Mouse (Mus musculus) right cerebral cortex, postnatal 4 days (tissue): Measurements from ENCODE around the gene Tbc1d5.
"Not testable (repeated sequence)": the region's sequence is repeated elsewhere in the genome, so short reads cannot be mapped to it uniquely, and the experiment has no call there.

Source experiments
- DNase-seq: peaks from one replicate; pipeline ENCODE4 v3.0.0-alpha.2; 2022

Tbc1d5 gene

DNA sequence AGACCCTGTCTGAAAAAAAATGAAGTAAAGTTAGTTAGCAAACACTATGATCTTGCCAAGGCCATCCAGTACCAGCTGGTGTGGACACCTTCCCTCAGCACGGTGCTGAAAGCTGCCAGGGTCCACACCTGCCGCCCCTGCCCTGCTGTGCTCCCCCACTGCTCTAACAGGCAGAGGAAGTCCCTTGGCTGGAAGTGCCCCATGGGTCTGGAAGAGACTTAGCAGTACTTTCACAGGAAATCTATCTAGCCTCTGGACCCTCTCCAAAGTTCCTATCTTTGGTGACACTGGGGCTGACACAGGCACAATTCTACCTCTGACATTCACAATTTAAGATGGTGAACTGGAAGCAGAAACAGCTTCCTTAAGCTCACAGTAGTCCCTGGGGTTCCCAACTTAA lies 442.1 kb downstream of the Tbc1d5 start:
- no peak for DNase-seq

DNA sequence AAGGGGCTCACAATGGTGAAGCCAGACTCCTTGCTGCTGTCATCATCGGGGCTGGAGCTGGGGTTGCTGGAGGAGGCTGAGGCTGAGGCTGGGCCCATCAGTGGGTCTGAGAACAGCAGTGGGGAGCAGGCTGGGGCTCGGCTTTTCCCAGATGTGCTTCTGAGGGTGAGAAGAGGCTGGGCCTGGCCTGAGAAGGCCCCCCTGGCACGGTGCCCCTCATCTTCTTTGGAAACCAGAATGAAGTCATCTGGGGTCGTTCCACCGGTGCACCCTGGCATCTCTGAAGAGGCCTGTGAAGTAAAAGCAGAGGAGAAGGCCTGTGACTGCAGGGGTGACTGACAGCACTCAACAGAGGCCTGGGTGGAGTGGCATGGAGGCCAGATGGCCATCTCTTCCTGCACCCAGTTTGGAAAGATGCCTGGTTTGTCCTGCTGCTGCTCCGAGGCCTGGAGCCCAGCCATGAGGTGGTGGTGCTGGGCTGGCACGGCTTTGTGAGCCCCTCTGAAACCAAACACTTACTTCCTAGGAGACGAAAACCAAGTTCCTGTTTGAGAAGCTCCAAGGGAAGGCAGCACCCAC lies 443.1 kb downstream of the Tbc1d5 start:
- DNase-seq: no peak

DNA sequence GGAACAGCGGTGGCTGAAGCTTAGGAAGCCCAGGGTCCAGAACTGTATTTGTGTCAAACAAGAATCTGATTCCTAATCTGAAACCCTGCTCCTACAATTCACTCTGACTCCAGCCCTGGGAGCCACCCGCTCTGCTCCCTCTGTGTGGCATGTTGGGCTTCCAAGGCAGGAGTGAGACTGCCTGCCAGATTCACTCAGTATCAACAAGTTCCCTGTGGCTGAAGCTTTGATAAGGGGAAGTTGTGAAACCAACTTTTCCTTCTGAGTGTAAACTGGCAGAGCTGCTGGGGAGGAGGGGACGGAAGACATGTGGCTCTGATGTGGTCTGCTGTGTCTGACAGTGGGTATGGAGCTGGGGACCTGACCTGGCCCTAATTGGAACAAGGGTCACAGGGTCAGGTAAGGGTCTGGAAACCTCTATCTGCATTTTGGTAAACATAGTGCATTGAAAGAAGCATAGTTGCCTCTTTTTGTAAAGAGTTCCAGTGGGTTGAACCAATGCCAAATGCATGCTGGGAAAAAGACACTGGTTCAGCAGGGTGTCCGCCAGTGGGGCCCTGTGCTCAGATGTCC lies 443.7 kb downstream of the Tbc1d5 start:
- DNase-seq: no peak

DNA sequence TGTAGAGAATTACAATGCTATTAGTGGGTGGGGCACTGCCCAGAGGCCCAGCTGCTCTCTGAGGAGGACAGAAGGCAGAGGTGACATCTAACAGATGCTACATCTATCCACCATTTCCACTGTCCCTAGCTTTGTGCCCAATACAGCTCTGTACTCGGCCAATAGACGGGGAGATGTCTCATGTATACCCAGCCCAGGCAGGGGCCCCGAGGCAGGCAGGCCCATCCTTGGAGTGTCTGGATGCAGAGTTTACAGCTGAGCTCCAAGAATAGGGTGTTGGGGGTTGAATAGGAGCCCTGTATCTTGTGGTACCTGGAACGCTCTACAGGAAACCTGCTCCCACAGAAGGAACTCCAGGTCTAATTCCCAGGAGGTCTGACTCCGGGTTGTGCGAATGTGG lies 444.4 kb downstream of the Tbc1d5 start:
- DNase-seq: no peak

DNA sequence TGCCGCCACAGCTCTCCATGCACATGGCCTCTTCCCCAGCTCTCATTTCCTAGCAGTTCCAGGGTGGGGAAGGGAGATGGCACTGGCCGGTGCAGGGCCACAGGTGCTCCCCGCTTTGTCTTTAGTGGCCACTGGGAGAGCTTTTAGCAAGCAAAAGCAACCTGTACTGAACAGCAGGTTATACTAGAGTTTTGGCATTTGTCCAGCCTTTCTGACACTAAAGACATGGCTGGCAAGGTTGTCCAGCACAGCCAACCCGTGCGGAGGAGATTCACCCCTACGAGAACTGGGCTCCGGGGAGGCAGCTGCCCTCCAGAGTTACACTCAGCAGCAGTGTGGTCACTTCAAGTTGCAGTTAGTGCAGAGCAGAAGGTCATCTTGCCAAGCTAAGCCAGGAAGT lies 445.8 kb downstream of the Tbc1d5 start:
- no peak for DNase-seq

DNA sequence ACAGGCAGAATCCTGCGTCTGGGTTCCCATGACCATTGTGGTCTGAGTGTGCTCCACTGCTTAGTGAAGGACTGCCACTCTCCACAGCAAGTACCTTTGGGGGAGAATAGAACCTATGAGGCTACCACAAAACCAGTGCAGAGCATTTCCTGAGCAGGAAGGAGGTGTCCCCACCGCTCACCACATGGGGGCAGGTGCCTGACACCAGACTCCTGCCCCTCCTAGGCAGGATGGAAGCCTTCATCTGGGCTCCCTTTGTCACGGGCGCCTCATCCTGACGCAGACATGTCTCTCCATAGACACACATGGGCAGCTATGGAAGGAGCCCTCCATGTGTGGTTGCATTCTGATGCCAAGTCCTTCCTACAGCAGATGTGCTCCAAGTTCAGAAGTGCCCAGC lies 447.3 kb downstream of the Tbc1d5 start:
- no peak for DNase-seq

DNA sequence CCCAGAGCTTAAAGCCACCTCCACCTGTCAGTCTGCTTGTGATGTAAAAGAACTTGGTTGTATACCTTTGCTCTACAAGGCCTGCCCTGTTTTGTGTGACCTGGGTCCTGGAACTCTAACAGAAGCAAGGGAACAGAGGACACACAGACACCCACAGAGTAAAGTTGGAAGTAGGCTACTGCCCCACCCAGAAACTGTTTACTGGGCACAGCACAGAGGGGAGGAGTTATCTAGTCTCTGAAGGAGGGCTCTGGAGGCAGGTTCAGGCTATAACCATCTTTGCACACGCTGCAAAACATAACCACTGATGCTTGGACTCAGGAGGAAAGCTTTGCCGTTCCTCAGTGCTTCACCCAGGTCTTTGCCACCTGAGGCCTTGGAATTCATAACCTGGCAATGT lies 448.3 kb downstream of the Tbc1d5 start:
- DNase-seq: no peak

DNA sequence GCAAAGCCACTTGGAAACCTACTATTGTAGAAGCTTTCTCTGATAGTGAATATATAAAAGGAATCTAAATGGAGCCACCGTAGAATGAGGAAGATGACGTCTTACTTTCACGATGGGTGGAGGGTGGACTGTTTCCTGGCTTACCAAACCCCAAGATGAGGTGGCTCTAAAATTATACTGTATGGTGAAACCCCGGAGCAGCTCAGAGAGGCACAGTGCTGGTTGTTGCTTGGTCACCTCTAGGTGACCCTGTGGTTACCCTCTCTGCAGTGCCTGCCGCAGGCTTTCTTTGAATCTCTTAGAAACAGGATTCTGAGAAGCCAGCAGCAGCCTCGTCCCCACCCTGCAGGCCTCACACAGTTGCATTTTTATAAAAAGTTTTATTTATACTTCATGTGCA lies 449.6 kb downstream of the Tbc1d5 start:
- no peak for DNase-seq

DNA sequence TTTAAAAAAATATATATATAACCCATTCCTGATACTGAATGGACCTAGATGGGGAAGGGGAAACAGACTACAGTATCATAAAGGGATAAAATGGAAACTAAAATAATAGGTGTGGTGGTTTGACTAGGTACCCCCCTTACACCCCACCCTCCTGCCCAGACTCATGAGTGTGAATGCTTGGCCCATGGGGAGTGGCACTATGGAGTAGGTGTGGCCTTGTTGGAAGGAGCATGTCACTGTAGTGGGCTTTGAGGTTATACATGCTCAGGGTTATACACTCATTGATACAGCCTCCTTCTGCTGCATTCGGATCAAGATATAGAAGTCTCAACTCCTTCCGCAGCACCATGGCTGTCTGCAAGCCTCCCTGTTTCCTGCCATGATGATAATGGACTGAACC lies 450.1 kb downstream of the Tbc1d5 start:
- no peak for DNase-seq

DNA sequence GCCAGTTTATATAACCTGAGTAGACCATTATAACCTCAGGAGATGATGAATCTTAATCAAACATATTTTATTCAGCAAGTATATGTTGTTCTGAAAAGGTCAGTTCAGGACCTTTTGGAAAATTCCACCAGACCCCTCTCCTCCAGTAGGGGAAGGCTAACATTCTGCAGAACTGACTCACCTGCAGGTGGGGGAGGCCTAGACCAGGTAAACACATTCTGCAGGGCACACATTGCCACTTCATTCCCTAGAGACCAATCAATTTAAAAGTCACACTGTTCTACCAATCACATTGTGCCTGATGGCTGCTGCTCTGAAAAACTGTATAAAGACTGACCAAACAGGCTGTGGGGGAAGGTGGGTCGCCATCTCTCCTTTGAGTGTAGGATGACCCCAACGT lies 452.9 kb downstream of the Tbc1d5 start:
- DNase-seq: no peak

DNA sequence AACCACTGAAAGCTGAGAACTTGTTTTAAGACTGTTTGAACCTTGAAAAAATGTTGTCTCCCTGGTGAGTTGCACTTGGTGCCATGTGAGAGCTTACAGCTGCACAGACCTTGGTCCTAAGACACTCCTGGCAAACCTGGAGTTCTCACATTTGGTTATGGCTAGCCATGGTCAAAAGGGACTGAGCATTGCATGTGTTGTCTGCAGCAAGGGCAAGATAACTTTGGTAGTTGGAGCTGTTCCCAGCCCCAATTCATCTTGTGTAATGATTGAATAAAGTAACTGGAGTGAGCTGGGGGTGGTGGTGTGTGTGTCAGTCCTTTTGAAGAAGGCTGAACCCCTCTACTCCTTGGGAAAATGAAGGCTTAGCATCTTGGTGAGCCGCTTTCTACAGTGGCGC lies 454.8 kb downstream of the Tbc1d5 start:
- DNase-seq: no peak

DNA sequence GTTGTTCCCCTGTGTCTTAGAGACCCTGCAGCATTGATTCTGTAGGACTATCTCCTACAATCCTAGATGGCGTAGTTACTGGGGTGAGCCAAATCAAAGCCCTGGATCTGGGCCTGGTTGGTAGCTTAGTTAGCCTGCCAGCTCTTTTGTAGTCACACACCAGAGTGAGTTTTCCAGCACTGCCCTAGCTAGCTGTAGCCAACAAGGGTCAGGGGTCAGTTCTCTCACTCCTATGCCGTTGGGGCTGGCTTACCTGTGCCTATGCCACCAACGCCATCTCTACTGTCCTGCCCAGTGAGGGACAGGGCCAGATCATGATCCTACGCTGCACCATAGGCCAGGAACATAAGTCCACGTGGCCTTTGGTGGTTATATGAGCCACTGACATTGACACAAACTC lies 461.6 kb downstream of the Tbc1d5 start:
- DNase-seq: no peak

DNA sequence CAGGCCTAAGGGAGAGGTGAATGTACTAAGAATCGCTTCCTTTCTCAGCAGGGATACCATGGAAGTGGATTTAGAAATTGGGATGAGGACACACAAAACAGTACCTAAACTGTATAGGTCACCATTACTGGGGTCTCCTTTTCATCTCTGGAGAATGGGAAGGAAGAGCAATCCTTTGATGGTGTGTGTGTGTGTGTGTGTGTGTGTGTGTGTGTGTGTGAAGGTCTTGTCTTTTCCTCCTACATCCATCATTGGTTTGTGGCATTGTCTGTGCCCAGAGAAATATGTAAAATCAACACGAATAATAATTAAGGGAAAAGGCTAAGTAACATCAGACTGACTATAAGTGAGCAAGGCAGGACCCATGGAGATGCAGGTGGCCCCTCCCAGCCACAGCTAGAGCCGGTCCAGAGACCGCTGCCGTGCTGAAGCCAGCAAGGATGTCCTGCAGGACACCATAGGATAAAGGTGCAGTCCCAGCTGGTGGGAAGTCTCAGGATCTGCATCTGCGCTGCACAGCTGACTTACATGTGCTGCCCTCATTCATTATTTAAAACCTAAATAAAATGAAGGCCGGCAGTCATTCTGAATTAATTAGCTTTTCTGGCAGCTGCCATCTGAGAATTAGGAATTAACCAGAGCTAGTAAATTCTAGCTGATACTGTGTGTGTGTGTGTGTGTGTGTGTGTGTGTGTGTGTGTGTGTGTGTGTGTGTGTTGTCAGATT lies 468.5 kb downstream of the Tbc1d5 start:
- DNase-seq: no peak

DNA sequence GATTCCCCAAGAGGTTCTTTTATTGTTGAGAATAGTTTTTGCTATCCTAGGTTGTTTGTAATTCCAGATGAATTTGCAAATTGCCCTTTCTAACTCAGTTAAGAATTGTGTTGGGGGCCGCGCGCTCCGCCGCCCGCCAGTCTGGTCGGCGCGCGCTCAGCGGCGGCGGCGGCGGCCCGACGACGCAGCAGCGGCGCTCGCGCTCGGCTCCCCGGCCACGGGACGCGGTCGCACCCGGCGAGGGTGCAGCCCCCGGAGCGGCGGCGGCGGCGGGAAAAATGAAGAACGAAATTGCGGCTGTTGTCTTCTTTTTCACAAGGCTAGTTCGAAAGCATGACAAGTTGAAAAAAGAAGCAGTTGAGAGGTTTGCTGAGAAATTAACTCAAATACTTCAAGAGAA lies 480.7 kb downstream of the Tbc1d5 start:
- not testable (repeated sequence) for DNase-seq

DNA sequence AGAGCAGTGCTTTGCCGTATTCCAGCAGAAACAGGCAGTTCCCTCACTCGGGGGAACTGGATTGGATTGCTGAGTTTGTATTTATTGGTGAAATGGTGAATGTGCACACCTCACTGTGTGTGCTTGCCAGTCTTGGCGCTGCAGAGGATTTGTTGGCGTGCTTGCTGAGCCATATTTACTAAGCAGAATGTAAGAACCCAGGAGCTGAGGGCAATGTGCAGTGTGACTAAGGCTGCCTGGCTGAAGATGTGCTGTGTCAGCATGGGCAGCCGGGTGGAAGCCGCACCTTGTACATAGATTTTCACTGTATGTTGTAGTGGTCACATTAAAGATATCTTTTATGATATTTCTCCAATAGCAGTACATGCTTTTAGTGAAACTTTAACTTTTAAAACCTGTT lies 491.0 kb downstream of the Tbc1d5 start:
- DNase-seq: no peak

DNA sequence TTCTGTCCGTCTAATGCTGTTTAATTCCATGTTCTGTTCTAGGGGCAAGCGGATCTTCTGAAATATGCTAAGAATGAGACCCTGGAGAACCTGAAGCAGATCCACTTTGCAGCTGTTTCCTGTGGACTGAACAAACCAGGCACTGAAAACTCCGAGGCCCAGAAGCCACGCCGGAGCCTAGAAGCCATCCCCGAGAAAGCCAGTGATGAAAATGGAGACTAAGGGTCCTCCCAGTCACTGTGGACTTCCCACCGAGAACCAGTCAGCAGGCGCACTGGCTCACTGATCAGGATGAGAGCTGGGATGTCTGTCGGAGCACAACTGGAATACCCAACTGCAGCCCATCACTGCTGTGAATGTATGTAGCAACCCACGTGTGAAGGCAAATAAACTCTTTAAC lies 491.5 kb downstream of the Tbc1d5 start:
- no peak for DNase-seq

DNA sequence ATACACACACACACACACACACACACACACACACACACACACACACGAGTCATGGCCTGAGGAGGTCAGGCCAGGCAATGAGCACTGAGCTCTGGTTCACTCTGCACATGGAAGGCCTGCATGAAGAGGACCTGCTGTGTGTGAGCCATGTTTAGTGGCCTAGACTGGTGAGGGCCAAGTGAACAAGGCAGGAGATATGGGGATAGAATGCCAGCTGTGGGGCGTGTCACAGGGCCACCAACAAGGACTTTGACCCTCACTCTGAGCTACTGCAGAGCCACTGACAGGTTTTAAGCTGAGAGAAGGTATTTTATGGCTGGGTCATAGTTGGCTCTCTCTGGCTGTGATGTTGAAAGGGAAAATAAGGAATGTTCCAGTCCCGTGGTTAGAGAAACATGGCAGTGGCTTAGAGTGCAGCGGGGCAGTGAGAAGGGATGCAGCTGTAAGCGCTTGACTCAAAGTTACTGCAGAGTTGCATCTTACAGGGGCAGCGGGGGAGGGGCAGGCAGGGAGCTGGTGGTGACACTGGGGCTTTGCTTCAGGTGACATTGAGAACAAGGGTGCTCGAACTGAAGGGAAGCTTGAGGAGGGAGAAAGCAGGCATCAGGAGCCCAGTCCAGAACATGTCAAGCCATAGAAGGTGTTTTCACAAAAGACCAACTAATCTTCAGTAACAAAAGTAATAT lies 494.0 kb downstream of the Tbc1d5 start:
- DNase-seq: no peak
